Comparison of ENCODE assay signal across 8 mouse cellular contexts in the genomic region with DNA sequence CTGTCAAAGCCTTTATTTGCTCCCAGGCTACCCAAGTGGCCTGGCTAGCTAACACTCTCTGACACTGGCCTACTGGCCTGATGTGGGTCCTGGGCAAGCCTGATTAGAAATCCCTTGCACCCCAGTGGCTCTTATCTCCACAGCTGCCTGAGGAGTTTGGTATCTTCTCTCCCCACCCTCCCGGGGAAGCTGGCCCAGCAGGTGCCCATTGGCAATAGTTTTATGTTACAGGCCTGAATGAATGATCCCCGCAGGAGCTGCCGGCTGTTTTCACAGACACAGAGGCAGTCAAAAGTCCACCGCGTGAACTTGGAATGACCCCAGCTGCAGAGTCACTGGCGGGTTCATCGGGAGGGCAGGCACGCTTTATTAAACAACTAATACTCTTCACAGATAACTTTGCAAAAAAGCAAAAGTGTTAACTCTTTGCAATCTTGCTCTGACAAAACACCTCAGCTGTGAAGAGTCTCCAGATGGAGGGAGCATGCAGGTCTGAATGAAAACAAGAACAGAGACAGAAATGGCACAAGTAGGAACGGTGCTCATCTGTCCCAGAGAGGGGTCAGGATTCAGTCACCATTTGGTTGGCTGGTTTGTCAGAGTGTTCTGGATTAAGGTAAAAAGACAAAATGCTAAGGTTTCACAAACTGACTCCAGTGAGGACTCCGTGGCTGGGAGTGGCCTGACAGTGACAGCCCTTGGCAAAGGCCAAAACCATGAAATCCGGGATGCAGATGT.
DNase-seq lines count a peak whose midpoint lies in the region; ATAC-seq and TF ChIP-seq lines count a peak whose summit lies in the region.

No protein-coding gene starts in this region.

- no peak overlapping the region for H3K4me2 ChIP-seq in heart, embryonic 15.5 days

- H3K9me3 ChIP-seq in heart, embryonic 15.5 days (replicated peaks): no peaks in the 10 kb centered on the region

- H3K4me1 ChIP-seq in heart, embryonic 15.5 days (replicated peaks): peaks cover 52% of the 10 kb centered on the region
- H3K4me1 ChIP-seq in spleen, adult 2 months (ENCODE audit: control insufficient read depth, insufficient read depth, insufficient read length): peaks cover 2% of the 10 kb centered on the region

- H3K27me3 ChIP-seq in heart, embryonic 15.5 days: no peaks in the 10 kb centered on the region
- H3K27me3 ChIP-seq in spleen, adult 2 months (ENCODE audit: control insufficient read depth, insufficient read depth, low read length): no peaks in the 10 kb centered on the region

- 0 out of 2 replicates have a peak overlapping the region, but pooled peaks have one; percentile 34 for H3K27ac ChIP-seq in heart, embryonic 15.5 days
- peak overlapping the region; percentile 40; the same call in 1 of the 2 replicates for H3K27ac ChIP-seq in spleen, adult 2 months (ENCODE audit: insufficient read depth, low read length)

- H3K36me3 ChIP-seq in heart, embryonic 15.5 days: peaks cover 5% of the 10 kb centered on the region; the same call in 1 of the 2 replicates
- H3K36me3 ChIP-seq in spleen, adult 2 months (ENCODE audit: control insufficient read depth, insufficient read depth, low read length): peaks cover 3% of the 10 kb centered on the region; the same call in 1 of the 2 replicates

- no peak for ATAC-seq in heart, embryonic 15.5 days (replicated peaks; ENCODE audit: insufficient number of reproducible peaks, insufficient read depth, low FRiP score, low read depth)

- WGBS in heart, embryonic 15.5 days: 15% methylated on average over 11 of the region's 11 CpGs
- WGBS in spleen, adult 2 months: 70% methylated on average over 11 of the region's 11 CpGs

- no peak for TF ChIP-seq CTCF in spleen, adult 2 months (IDR thresholded peaks at IDR 0.05; ENCODE audit: extremely low read depth, insufficient read depth, insufficient read length, insufficient replicate concordance)

- DNase-seq in adrenal gland, postnatal 25 days: peak; percentile 6
- no peak for DNase-seq in adrenal gland, adult (ENCODE audit: inconsistent age in 2 of 2, low spot score in 1 of 2)
- DNase-seq in c-Kit-negative CD71-positive TER-119-positive erythroid progenitor cells, embryonic 14.5 days (ENCODE audit: low read depth, low spot score): peak; percentile 63
- peak; percentile 87 for DNase-seq in kidney, postnatal 36 days
- DNase-seq in spleen, adult 2 months (ENCODE audit: low read depth in 1 of 2, low spot score in 2 of 2): no peak
- no peak for DNase-seq in left cerebral cortex, adult 9 months (ENCODE audit: low spot score in 2 of 2)
- DNase-seq in cerebellum, postnatal 25 days: no peak

- H3K4me3 ChIP-seq in heart, embryonic 15.5 days: no peak overlapping the region
- H3K4me3 ChIP-seq in spleen, adult 2 months (ENCODE audit: extremely low read depth, insufficient read depth, insufficient read length): no peak overlapping the region

- TF ChIP-seq POLR2A in spleen, adult 2 months (IDR thresholded peaks at IDR 0.05; ENCODE audit: low read depth, low read length): no peak

- no peak overlapping the region for H3K9ac ChIP-seq in heart, embryonic 15.5 days

Comparison
In these comparisons a context has a peak if more than half of its experiments do, and no peak if none do; other contexts are left out.
1. DNase-seq: peak in adrenal gland, postnatal 25 days (single experiment), c-Kit-negative CD71-positive TER-119-positive erythroid progenitor cells, embryonic 14.5 days (single experiment) and kidney, postnatal 36 days (2 of 2); none in adrenal gland, adult (0 of 2), spleen, adult 2 months (0 of 2), left cerebral cortex, adult 9 months (0 of 2) and cerebellum, postnatal 25 days (0 of 2).